In genomic region chr11:62788935-62789616, GRCm38 (mm10) we compare ENCODE assay signal across 8 mouse cellular contexts. TPM values are rescaled to one million over a fixed set of nuclear protein-coding genes. Genes with fewer than 3 reads are reported as not detected.
DNase-seq lines count a peak whose midpoint lies in the region; ATAC-seq and TF ChIP-seq lines count a peak whose summit lies in the region.

TSS of gene Zfp286 (minus strand) at chr11:62789462.

- H3K4me3 ChIP-seq in gastrocnemius, adult 2 months = peak within 1 kb of the TSS; percentile 84
- peak within 1 kb of the TSS; percentile 75 for H3K4me3 ChIP-seq in hindbrain, embryonic 16.5 days (ENCODE audit: low read length)

- H3K9ac ChIP-seq in hindbrain, embryonic 16.5 days (ENCODE audit: low read depth, low read length) = peak within 1 kb of the TSS; percentile 84

- H3K27me3 ChIP-seq in hindbrain, embryonic 16.5 days (replicated peaks; ENCODE audit: control insufficient read depth, insufficient read depth, low read length) = no peaks in the 10 kb centered on the region

- 5% methylated on average over 34 of the region's 34 CpGs for WGBS in hindbrain, embryonic 16.5 days

- H3K36me3 ChIP-seq in hindbrain, embryonic 16.5 days (ENCODE audit: control insufficient read depth, insufficient read depth, low read length) = peaks cover 17% of the 10 kb centered on the region

- H3K4me2 ChIP-seq in hindbrain, embryonic 16.5 days (ENCODE audit: low read length) = peak within 1 kb of the TSS; percentile 70

- peaks cover 8% of the 10 kb centered on the region for H3K9me3 ChIP-seq in hindbrain, embryonic 16.5 days (ENCODE audit: control insufficient read depth, low read length)

- peak; percentile 98 for DNase-seq in ZHBTc4 (ENCODE audit: low read depth, low spot score)
- peak; percentile 82 to 87 for DNase-seq in cerebellum, postnatal 36 days
- peak; percentile 85 for DNase-seq in gastrocnemius, adult 2 months
- DNase-seq in left cerebral cortex, adult 11 months (ENCODE audit: low spot score) = peak; percentile 85
- DNase-seq in lung, postnatal 25 days (ENCODE audit: low spot score) = peak; percentile 79
- DNase-seq in retina, adult 2 months (ENCODE audit: low read depth, low spot score) = peak; percentile 59
- peak; percentile 95 for DNase-seq in thymus, postnatal 14 days

- peak within 1 kb of the TSS; percentile 70 for H3K27ac ChIP-seq in gastrocnemius, adult 2 months
- peak within 1 kb of the TSS; percentile 72 for H3K27ac ChIP-seq in hindbrain, embryonic 16.5 days (ENCODE audit: low read depth, low read length)

- H3K4me1 ChIP-seq in hindbrain, embryonic 16.5 days (ENCODE audit: control insufficient read depth, insufficient read depth, low read depth, low read length) = peaks cover 7% of the 10 kb centered on the region

- no peak for TF ChIP-seq CTCF in gastrocnemius, adult 2 months (IDR thresholded peaks at IDR 0.05)

- ATAC-seq in hindbrain, embryonic 16.5 days = peak; percentile 98

- intact Hi-C loops in gastrocnemius, adult 2 months (cut with DNase I) = loop anchor here (2.0 kb wide), 1 partner anchor 32 kb away; no protein-coding TSS in a partner anchor

RNA-seq across cellular contexts. Expression of gene Zfp286, which starts in this region (rescaled TPM):
- 1 to 10 TPM; 1.3 to 1.4 TPM for total RNA-seq in gastrocnemius, adult 2 months (2021)
- polyA plus RNA-seq in hindbrain, embryonic 16.5 days (2015; fragmentation: Nextera tagmentation; extraction: Ambion mirVana) = 25.7 and 29.6 TPM in 2 replicates

Comparison
In these comparisons a context has a peak if more than half of its experiments do, and no peak if none do; other contexts are left out.
1. Peak in every context shown above with its lines: DNase-seq, ATAC-seq, H3K4me3 ChIP-seq and H3K27ac ChIP-seq.